Mouse (Mus musculus) E14TG2a.4 (cell line): Measurements from ENCODE around the gene Mmp23.

Experiments
- H3K27me3 ChIP-seq: 2 replicates; pipeline ENCODE4 v1.6.1; 2014; ENCODE audit warnings: low read length, control low read depth; ENCODE audit not compliant: insufficient read depth
- H3K36me3 ChIP-seq: 2 replicates; pipeline ENCODE4 v1.6.1; 2014; ENCODE audit warnings: low read length, control low read depth; ENCODE audit not compliant: insufficient read depth
- H3K4me1 ChIP-seq: replicated peaks from 2 replicates; pipeline ENCODE4 v1.6.1; 2014; ENCODE audit warnings: low read depth, low read length, control low read depth
- H3K4me3 ChIP-seq: replicated peaks from 2 replicates; pipeline ENCODE4 v1.5.1; 2014; ENCODE audit warnings: mild to moderate bottlenecking, low read length
- H3K9me3 ChIP-seq: 2 replicates; pipeline ENCODE4 v1.6.1; 2014; ENCODE audit warnings: low read length, control low read depth
- CTCF ChIP-seq: conservative IDR thresholded peaks from 2 replicates; pipeline ENCODE4 v1.5.1; 2014; ENCODE audit warnings: low read length
- NANOG ChIP-seq: IDR thresholded peaks from 2 replicates; pipeline ENCODE4 v1.6.1; 2014; ENCODE audit warnings: borderline replicate concordance, low read length, mixed read lengths
- POU5F1 ChIP-seq: IDR thresholded peaks from 2 replicates; pipeline ENCODE4 v1.6.1; 2014; ENCODE audit warnings: low read length, borderline replicate concordance

The Mmp23 gene

GRCm38 (mm10) chr4:155656214-155656751 is 3.1 kb upstream of the Mmp23 start:
- peaks cover 27% of the 10 kb centered on the region for H3K27me3 ChIP-seq
- no peaks in the 10 kb centered on the region for H3K9me3 ChIP-seq
- peak overlapping the region; percentile 26 for H3K4me3 ChIP-seq
- peaks cover 71% of the 10 kb centered on the region for H3K4me1 ChIP-seq
- TF ChIP-seq NANOG = no peak
- no peak for TF ChIP-seq POU5F1
- no peak for TF ChIP-seq CTCF
- peaks cover 68% of the 10 kb centered on the region for H3K36me3 ChIP-seq

- Histone ChIP-seq H3K4me3 (peak overlapping the region; percentile 80), H3K27me3 (peaks cover 27% of the 10 kb centered on the region), H3K36me3 (peaks cover 68% of the 10 kb centered on the region), H3K9me3 (no peaks in the 10 kb centered on the region), H3K4me1 (peaks cover 85% of the 10 kb centered on the region)
- no peak for TF ChIP-seq CTCF
- TF ChIP-seq NANOG = no peak
- TF ChIP-seq POU5F1 = no peak
Measured at GRCm38 (mm10) chr4:155654456-155655298, 1.5 kb upstream of the Mmp23 start.

- TF ChIP-seq CTCF = no peak
- no peak for TF ChIP-seq POU5F1
- no peak for TF ChIP-seq NANOG
- Histone ChIP-seq H3K9me3 (no peaks in the 10 kb centered on the region), H3K4me3 (peak overlapping the region; percentile 80), H3K4me1 (peaks cover 85% of the 10 kb centered on the region), H3K27me3 (peaks cover 27% of the 10 kb centered on the region), H3K36me3 (peaks cover 68% of the 10 kb centered on the region)
Measured at GRCm38 (mm10) chr4:155654183-155654455, 935 bp upstream of the Mmp23 start.

GRCm38 (mm10) chr4:155653451-155654182 is 433 bp upstream of the Mmp23 start:
- H3K27me3 ChIP-seq = peaks cover 27% of the 10 kb centered on the region
- no peak for TF ChIP-seq NANOG
- TF ChIP-seq POU5F1 = no peak
- TF ChIP-seq CTCF = no peak
- H3K36me3 ChIP-seq = peaks cover 68% of the 10 kb centered on the region

GRCm38 (mm10) chr4:155652283-155653085 is 700 bp downstream of the Mmp23 start:
- TF ChIP-seq CTCF = no peak
- TF ChIP-seq POU5F1 = no peak
- TF ChIP-seq NANOG = no peak
- Histone ChIP-seq H3K27me3 (peaks cover 27% of the 10 kb centered on the region), H3K9me3 (no peaks in the 10 kb centered on the region), H3K4me1 (peaks cover 83% of the 10 kb centered on the region), H3K36me3 (peaks cover 69% of the 10 kb centered on the region), H3K4me3 (peak overlapping the region; percentile 80)

More at GRCm38 (mm10) chr4:155653451-155654182, 433 bp upstream of the Mmp23 start:
- Histone ChIP-seq H3K4me3 (peak overlapping the region; percentile 80), H3K4me1 (peaks cover 83% of the 10 kb centered on the region), H3K9me3 (no peaks in the 10 kb centered on the region)

- H3K9me3 ChIP-seq = no peaks in the 10 kb centered on the region
- TF ChIP-seq POU5F1 (no peak), NANOG (no peak), CTCF (no peak)
- H3K27me3 ChIP-seq = peaks cover 27% of the 10 kb centered on the region
- peak overlapping the region; percentile 80 for H3K4me3 ChIP-seq
- H3K36me3 ChIP-seq = peaks cover 69% of the 10 kb centered on the region
- peaks cover 77% of the 10 kb centered on the region for H3K4me1 ChIP-seq
Measured at GRCm38 (mm10) chr4:155651553-155652269, 1.5 kb downstream of the Mmp23 start.

GRCm38 (mm10) chr4:155649355-155649754 is 3.8 kb downstream of the Mmp23 start:
- H3K36me3 ChIP-seq = peaks cover 72% of the 10 kb centered on the region
- H3K4me1 ChIP-seq = peaks cover 57% of the 10 kb centered on the region
- H3K9me3 ChIP-seq = no peaks in the 10 kb centered on the region
- H3K4me3 ChIP-seq = no peak overlapping the region
- peaks cover 27% of the 10 kb centered on the region for H3K27me3 ChIP-seq
- no peak for TF ChIP-seq CTCF
- no peak for TF ChIP-seq POU5F1
- no peak for TF ChIP-seq NANOG
